Mouse (Mus musculus) lung, postnatal 0 days (tissue): ENCODE data around the gene Cacna2d3.

ENCODE experiments used
- CTCF ChIP-seq: IDR thresholded peaks from 2 replicates; pipeline ENCODE4 v1.5.1; 2016; ENCODE audit warnings: antibody characterized with exemption, mild to moderate bottlenecking
- EP300 ChIP-seq: IDR thresholded peaks from 2 replicates; pipeline ENCODE4 v1.6.1; 2016; ENCODE audit warnings: antibody characterized with exemption, mild to moderate bottlenecking, control low read depth

GRCm38 (mm10) chr14:28892530-28892929 lies 829.1 kb downstream of the Cacna2d3 start:
- TF ChIP-seq CTCF (no peak), EP300 (no peak)
